Mouse (Mus musculus): ENCODE results near the gene Gm20538. TPM values are rescaled to one million over a fixed set of nuclear protein-coding genes. Genes with fewer than 3 reads are reported as not detected.

Gene Gm20538
- polyA plus RNA-seq, 1 experiment = not detected

DNA sequence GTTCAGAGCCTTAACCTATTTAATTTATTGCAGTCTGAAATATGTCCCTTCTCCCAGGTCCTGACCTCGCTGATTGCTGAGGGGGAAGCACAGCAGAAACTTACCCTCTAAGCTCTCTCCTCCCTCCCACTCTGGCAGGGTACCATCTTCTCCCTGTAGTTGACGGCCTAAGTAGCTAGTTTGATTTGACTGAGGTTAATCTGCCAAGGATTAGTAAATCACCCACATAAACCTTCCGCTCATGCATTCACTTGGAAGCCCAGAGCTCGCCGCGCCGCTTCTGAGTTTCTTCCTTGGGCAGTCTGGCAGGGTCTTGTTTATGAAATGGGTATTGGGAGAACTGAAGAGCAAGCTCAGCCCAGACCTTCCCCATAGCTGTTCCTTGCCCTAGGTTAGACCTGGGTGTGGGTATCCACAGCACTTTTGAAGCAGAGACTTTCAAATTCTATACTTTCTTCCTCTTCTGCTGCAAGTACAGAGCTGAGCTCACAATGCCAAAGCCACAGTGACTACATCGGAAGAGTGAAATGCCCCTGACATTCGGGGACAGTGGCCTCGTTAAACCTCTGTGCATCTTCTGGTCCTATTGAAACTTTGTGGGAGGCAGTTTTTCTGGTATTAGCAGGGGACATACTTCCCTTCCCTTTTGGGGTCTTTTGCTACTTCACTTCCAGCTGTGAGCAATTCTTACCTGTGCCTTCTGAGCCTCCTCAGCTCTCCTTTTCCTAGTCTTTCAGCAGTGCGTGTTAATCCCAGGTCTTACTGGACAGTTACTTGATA is 39.4 kb downstream of the Gm20538 start:
- no peak for DNase-seq
- 21% methylated on average over 11 of the region's 11 CpGs for WGBS
- H3K4me3 ChIP-seq (replicated peaks; ENCODE audit: insufficient read depth, low read depth, low read length) = no peak overlapping the region
- H3K27ac ChIP-seq (ENCODE audit: insufficient read depth, low read length) = no peak overlapping the region
- TF ChIP-seq POLR2A (IDR thresholded peaks at IDR 0.05; ENCODE audit: borderline replicate concordance, insufficient read depth, low read length) = no peak
- TF ChIP-seq CTCF (IDR thresholded peaks at IDR 0.05; ENCODE audit: borderline replicate concordance, insufficient read depth, low read depth, low read length) = no peak
- no peaks in the 10 kb centered on the region; the same call in 1 of the 2 replicates for H3K27me3 ChIP-seq (ENCODE audit: control insufficient read depth, insufficient read depth, low read length)
- peaks cover 3% of the 10 kb centered on the region; the same call in 1 of the 2 replicates for H3K4me1 ChIP-seq (ENCODE audit: control insufficient read depth, insufficient read depth, low read length)

DNA sequence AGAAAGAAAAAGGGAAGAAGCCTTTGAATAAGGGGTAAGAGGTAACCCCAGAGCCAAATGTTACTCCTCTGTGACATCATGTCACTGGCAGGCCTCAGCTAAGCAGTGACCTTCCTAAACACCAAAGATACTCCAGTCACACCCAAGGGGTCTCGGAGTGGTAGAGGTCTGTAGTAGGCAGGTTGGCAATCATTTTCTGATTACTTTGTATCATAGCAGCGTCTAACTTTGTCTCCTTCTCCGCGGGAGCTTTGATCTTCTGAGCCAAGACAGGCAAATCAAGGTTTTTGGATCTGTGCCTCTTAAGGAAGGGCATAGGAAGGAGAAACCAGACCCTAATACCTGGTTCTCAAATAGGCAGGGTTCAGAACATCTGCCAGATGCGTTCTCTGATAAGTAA is 40.0 kb downstream of the Gm20538 start:
- peaks cover 3% of the 10 kb centered on the region; the same call in 1 of the 2 replicates for H3K4me1 ChIP-seq (ENCODE audit: control insufficient read depth, insufficient read depth, low read length)
- TF ChIP-seq CTCF (IDR thresholded peaks at IDR 0.05; ENCODE audit: borderline replicate concordance, insufficient read depth, low read depth, low read length) (no peak), POLR2A (IDR thresholded peaks at IDR 0.05; ENCODE audit: borderline replicate concordance, insufficient read depth, low read length) (no peak)
- H3K27me3 ChIP-seq (ENCODE audit: control insufficient read depth, insufficient read depth, low read length) = no peaks in the 10 kb centered on the region; the same call in 1 of the 2 replicates
- no peak for DNase-seq
- H3K4me3 ChIP-seq (replicated peaks; ENCODE audit: insufficient read depth, low read depth, low read length) = no peak overlapping the region
- WGBS = 35% methylated on average over 5 of the region's 5 CpGs
- H3K27ac ChIP-seq (ENCODE audit: insufficient read depth, low read length) = no peak overlapping the region

DNA sequence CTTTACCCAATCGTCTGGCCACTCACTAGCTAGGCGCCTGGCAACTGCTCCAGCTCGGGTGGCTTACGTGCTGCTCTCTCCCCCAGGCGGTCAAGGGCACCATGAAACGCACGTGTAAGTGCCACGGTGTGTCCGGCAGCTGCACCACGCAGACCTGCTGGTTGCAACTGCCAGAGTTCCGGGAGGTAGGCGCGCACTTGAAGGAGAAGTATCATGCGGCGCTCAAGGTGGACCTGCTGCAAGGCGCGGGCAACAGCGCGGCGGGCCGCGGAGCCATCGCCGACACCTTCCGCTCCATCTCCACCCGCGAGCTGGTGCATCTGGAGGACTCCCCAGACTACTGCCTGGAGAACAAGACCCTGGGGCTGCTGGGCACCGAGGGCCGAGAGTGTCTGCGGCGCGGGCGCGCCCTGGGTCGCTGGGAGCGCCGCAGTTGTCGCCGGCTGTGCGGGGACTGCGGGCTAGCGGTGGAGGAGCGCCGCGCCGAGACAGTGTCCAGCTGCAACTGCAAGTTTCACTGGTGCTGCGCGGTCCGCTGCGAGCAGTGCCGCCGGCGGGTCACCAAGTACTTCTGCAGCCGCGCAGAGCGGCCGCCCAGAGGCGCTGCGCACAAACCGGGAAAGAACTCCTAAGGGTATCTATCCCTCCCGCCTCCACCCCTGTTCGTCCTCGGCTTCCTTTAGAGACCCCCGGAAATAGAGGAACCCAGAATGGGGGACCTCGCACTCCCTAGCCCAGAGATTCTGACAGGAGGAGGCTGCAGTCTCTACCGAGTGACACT is 41.0 kb downstream of the Gm20538 start:
- under 1% methylated on average over 66 of the region's 66 CpGs for WGBS
- peak in 1 of 2 experiments; percentile 17 for DNase-seq
- no peak for TF ChIP-seq POLR2A (IDR thresholded peaks at IDR 0.05; ENCODE audit: borderline replicate concordance, insufficient read depth, low read length)
- TF ChIP-seq CTCF (IDR thresholded peaks at IDR 0.05; ENCODE audit: borderline replicate concordance, insufficient read depth, low read depth, low read length) = no peak
- Histone ChIP-seq H3K27ac (ENCODE audit: insufficient read depth, low read length) (no peak overlapping the region), H3K27me3 (ENCODE audit: control insufficient read depth, insufficient read depth, low read length) (no peaks in the 10 kb centered on the region; the same call in 1 of the 2 replicates), H3K4me1 (ENCODE audit: control insufficient read depth, insufficient read depth, low read length) (peaks cover 3% of the 10 kb centered on the region; the same call in 1 of the 2 replicates), H3K4me3 (replicated peaks; ENCODE audit: insufficient read depth, low read depth, low read length) (peak overlapping the region; percentile 12)

DNA sequence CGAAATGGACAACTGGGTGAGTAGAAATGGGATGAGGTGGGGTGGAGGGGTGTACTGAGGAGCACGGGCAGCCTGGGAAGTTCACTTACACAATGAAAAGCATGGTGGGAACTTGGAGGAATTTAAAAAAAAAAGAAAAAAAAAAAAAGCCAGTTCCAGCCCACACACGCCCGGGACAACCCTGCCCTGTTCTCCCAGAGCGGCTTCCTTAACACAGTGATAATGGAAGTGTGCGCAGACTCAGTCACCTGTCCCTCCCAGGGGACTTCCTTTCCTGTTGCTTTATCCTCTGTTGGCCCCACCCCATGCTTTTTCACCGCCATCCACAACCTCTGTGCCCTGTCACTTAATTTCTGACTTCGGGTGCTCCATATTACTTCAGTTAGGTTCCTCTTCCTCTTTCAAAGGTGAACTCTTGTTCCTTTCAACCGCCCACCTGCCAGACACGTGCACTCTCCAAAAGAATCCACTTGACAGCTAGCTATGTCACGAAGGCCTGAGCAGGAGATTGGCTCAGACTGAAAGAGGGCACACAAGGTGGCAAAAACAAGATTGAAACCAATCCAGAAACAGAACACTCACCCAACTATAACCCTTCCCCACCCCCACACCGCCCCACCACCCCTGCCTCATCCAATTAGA is 42.0 kb downstream of the Gm20538 start:
- WGBS = 6% methylated on average over 12 of the region's 12 CpGs
- no peak for TF ChIP-seq POLR2A (IDR thresholded peaks at IDR 0.05; ENCODE audit: borderline replicate concordance, insufficient read depth, low read length)
- no peak for TF ChIP-seq CTCF (IDR thresholded peaks at IDR 0.05; ENCODE audit: borderline replicate concordance, insufficient read depth, low read depth, low read length)
- DNase-seq = no peak
- Histone ChIP-seq H3K27me3 (ENCODE audit: control insufficient read depth, insufficient read depth, low read length) (no peaks in the 10 kb centered on the region; the same call in 1 of the 2 replicates), H3K4me3 (replicated peaks; ENCODE audit: insufficient read depth, low read depth, low read length) (no peak overlapping the region), H3K27ac (ENCODE audit: insufficient read depth, low read length) (no peak overlapping the region), H3K4me1 (ENCODE audit: control insufficient read depth, insufficient read depth, low read length) (peaks cover 3% of the 10 kb centered on the region; the same call in 1 of the 2 replicates)

DNA sequence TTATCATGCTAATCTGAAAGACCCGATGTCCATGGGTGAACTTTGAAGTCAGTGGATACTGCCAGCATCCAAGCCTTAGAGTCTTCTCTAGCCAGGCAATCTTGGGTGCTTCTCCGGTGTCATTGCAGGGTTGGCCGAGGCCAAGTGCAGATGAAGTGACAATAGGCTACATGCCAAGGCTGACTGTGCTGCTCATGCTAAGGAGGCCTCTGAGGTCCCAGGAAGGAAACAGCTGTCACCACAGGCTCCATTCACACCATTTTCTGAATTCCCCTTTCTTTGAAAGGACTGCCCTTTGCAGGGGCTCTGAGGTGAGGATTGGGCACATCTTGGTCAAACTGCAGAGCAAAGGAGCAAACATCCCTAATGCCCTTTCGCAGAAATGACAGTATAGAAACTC is 49.9 kb downstream of the Gm20538 start:
- 49% methylated on average over 4 of the region's 4 CpGs for WGBS
- no peaks in the 10 kb centered on the region; the same call in 1 of the 2 replicates for H3K27me3 ChIP-seq (ENCODE audit: control insufficient read depth, insufficient read depth, low read length)
- H3K27ac ChIP-seq (ENCODE audit: insufficient read depth, low read length) = no peak overlapping the region
- no peak overlapping the region for H3K4me3 ChIP-seq (replicated peaks; ENCODE audit: insufficient read depth, low read depth, low read length)
- no peaks in the 10 kb centered on the region for H3K4me1 ChIP-seq (ENCODE audit: control insufficient read depth, insufficient read depth, low read length)
- no peak for DNase-seq
- TF ChIP-seq CTCF (IDR thresholded peaks at IDR 0.05; ENCODE audit: borderline replicate concordance, insufficient read depth, low read depth, low read length) = no peak
- no peak for TF ChIP-seq POLR2A (IDR thresholded peaks at IDR 0.05; ENCODE audit: borderline replicate concordance, insufficient read depth, low read length)

DNA sequence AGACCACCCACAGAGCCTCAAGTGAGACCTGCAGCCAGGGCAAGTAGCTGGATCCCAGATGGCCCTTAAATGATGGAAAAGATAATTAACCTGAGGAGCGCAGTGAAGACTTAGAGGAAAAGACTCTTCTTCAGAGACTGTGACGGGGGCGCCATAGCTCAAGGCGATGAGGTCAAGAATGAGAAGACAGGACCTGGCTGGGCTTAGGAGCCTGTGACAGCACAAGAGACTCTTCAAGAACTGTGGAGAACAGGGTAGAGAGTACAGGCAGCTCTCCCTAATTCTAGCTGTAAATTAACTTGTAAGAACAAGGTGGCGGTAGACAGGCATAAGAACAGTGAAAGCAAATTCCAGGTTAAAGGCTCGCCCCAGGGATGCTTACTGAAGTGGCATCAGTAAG is 50.7 kb downstream of the Gm20538 start:
- no peak overlapping the region for H3K4me3 ChIP-seq (replicated peaks; ENCODE audit: insufficient read depth, low read depth, low read length)
- no peaks in the 10 kb centered on the region; the same call in 1 of the 2 replicates for H3K27me3 ChIP-seq (ENCODE audit: control insufficient read depth, insufficient read depth, low read length)
- DNase-seq = no peak
- 82% methylated on average over 6 of the region's 6 CpGs for WGBS
- no peak overlapping the region for H3K27ac ChIP-seq (ENCODE audit: insufficient read depth, low read length)
- H3K4me1 ChIP-seq (ENCODE audit: control insufficient read depth, insufficient read depth, low read length) = no peaks in the 10 kb centered on the region
- TF ChIP-seq POLR2A (IDR thresholded peaks at IDR 0.05; ENCODE audit: borderline replicate concordance, insufficient read depth, low read length) (no peak), CTCF (IDR thresholded peaks at IDR 0.05; ENCODE audit: borderline replicate concordance, insufficient read depth, low read depth, low read length) (no peak)

DNA sequence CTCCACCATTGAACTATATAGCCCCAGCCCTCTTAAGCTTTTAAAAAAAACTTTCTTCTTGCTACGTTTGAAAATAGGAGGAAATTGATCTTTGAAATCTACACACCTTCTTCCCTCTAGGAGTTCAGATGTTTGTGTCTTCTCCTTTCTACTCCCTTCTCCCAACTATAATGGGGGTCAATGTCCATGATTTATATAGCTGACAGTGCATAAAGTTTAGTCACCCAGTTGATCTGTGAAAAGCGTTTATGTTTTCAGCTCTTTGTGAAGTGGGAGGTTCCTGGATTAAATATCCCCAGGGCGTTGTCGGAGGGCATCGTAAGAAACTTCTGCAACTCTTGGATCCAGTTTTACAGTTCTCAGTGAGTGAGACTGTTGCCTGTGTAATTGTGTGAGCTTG is 52.4 kb downstream of the Gm20538 start:
- H3K4me1 ChIP-seq (ENCODE audit: control insufficient read depth, insufficient read depth, low read length) = no peaks in the 10 kb centered on the region
- no peak for DNase-seq
- no peak overlapping the region for H3K4me3 ChIP-seq (replicated peaks; ENCODE audit: insufficient read depth, low read depth, low read length)
- H3K27ac ChIP-seq (ENCODE audit: insufficient read depth, low read length) = no peak overlapping the region
- WGBS = 42% methylated on average over 5 of the region's 5 CpGs
- no peak for TF ChIP-seq CTCF (IDR thresholded peaks at IDR 0.05; ENCODE audit: borderline replicate concordance, insufficient read depth, low read depth, low read length)
- no peak for TF ChIP-seq POLR2A (IDR thresholded peaks at IDR 0.05; ENCODE audit: borderline replicate concordance, insufficient read depth, low read length)
- no peaks in the 10 kb centered on the region; the same call in 1 of the 2 replicates for H3K27me3 ChIP-seq (ENCODE audit: control insufficient read depth, insufficient read depth, low read length)

Measured in cerebellum, adult 2 months (tissue).